Mouse (Mus musculus): ENCODE data around the gene Ubp1. TPM values are rescaled to one million over a fixed set of nuclear protein-coding genes. Genes with fewer than 3 reads are reported as not detected.

The Ubp1 gene
- polyA plus RNA-seq, 1 experiment from 2014 or later: 14.7 TPM

DNA sequence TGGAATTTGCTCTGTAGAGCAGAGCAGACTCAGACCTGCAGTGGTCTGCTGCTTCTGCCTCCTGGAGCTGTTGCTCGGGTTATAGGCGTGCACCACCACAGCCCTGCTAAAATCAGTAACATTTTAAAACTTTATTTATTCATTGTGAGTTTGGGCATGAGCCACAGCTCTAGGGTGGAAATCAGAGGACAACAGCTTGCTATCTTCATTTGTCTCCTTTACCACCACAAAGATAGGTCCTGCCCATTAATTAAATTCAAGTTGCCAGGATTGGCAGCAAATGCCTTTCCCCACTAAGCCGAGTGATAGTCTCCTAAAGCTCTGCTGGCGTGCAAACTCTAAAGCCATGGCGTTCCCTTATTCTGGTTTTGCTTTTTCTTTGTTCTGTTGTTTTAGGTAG, 4.9 kb downstream of the Ubp1 start:
- peaks cover 6% of the 10 kb centered on the region for H3K4me1 ChIP-seq (replicated peaks; ENCODE audit: control insufficient read depth, insufficient read depth, low read length)
- no peak for ATAC-seq
- no peak overlapping the region for H3K4me3 ChIP-seq (ENCODE audit: low read depth, low read length)
- no peak overlapping the region for H3K9ac ChIP-seq (ENCODE audit: low read depth, low read length)
- H3K27ac ChIP-seq (ENCODE audit: low read depth, low read length): no peak overlapping the region
- no peak overlapping the region for H3K4me2 ChIP-seq (replicated peaks; ENCODE audit: low read depth)
- TF ChIP-seq CTCF (IDR thresholded peaks at IDR 0.05; ENCODE audit: low read depth): no peak
- H3K9me3 ChIP-seq (ENCODE audit: control insufficient read depth): no peaks in the 10 kb centered on the region
- no peaks in the 10 kb centered on the region for H3K27me3 ChIP-seq (replicated peaks; ENCODE audit: control insufficient read depth, insufficient read depth, low read length)
- WGBS: 80% methylated on average over 5 of the region's 5 CpGs
- H3K36me3 ChIP-seq (ENCODE audit: control insufficient read depth, insufficient read depth): no peaks in the 10 kb centered on the region

DNA sequence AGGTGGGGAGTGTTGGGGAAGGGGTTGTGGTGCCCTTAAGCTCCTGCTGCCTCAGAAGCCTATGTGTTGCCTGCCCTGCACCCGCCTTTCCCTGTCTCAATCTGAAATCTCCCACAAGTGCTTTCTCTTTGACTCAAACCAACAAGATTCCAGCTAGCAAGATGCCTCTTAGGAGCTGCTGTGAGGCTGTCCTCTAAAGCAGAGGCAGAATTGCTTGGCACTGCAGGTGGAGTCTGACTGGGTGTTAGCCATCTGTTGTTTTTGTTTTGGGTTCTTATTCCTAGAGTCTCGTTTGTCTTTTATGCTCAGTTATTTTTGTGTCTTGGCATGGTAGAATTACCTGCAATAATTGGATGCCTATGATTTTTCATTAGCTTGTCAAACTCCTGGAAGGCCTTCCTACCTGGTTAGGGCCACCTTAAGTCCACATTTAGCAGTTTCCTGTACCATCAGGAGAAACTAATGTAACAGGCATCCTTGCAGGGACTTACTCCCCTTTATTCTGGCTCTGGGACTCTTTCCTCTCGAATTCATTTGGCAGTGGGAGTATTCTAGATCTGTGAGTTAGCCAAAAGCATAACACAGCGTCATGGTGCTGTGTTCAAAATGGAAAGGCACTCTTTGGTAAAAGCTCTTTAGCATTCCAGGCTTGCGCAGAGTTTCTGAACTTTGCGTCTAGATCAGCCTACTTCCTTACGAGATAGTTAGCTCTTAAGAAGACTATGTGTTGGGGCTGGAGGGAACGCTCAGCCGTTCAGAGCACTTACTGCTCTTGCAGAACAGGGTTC, 8.5 kb downstream of the Ubp1 start:
- Histone ChIP-seq H3K9ac (ENCODE audit: low read depth, low read length) (no peak overlapping the region), H3K4me3 (ENCODE audit: low read depth, low read length) (no peak overlapping the region), H3K4me1 (replicated peaks; ENCODE audit: control insufficient read depth, insufficient read depth, low read length) (no peaks in the 10 kb centered on the region), H3K27me3 (replicated peaks; ENCODE audit: control insufficient read depth, insufficient read depth, low read length) (no peaks in the 10 kb centered on the region), H3K27ac (ENCODE audit: low read depth, low read length) (no peak overlapping the region), H3K9me3 (ENCODE audit: control insufficient read depth) (no peaks in the 10 kb centered on the region), H3K4me2 (replicated peaks; ENCODE audit: low read depth) (no peak overlapping the region), H3K36me3 (ENCODE audit: control insufficient read depth, insufficient read depth) (no peaks in the 10 kb centered on the region)
- 88% methylated on average over 9 of the region's 9 CpGs for WGBS
- TF ChIP-seq CTCF (IDR thresholded peaks at IDR 0.05; ENCODE audit: low read depth): no peak
- ATAC-seq: no peak

DNA sequence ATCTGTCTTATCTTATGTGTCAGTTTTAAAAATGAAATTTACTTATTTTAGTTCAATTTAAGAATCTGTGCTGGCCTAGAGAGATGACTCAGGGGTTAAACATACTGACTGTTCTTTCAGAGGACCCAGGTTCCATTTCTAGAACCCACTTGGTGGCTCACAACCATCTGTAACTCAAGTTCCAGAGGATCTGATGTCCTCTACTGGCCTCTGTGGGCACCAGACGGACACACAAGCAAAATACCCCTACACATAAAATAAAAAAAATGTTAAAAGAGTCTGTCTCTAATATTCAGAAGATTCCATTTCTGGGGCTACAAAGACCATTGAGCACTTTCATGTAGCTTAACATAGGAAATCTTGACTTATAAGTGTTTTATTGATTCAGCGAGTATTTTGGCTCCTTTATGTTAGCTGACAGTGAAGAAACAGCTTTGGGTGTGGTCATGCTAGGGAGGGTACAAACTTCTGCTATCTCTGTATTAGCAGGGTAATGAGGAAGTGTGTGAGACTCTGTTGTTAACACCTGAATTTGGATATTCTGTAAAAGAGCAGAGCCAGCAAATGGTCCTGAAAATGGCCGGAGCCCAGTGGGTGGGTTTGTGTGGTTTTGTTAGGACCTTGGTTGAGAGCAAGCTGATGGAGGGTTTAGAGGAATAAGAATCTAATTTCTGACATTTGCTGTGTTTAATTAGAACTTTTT, 10.5 kb downstream of the Ubp1 start:
- Histone ChIP-seq H3K4me1 (replicated peaks; ENCODE audit: control insufficient read depth, insufficient read depth, low read length) (no peaks in the 10 kb centered on the region), H3K27me3 (replicated peaks; ENCODE audit: control insufficient read depth, insufficient read depth, low read length) (no peaks in the 10 kb centered on the region), H3K4me2 (replicated peaks; ENCODE audit: low read depth) (no peak overlapping the region), H3K9ac (ENCODE audit: low read depth, low read length) (no peak overlapping the region), H3K27ac (ENCODE audit: low read depth, low read length) (no peak overlapping the region), H3K36me3 (ENCODE audit: control insufficient read depth, insufficient read depth) (0 out of 2 replicates have a peak, but pooled peaks cover 7% of the 10 kb centered on the region), H3K9me3 (ENCODE audit: control insufficient read depth) (no peaks in the 10 kb centered on the region), H3K4me3 (ENCODE audit: low read depth, low read length) (no peak overlapping the region)
- ATAC-seq: no peak
- peak; percentile 18; the same call in 1 of the 2 replicates for TF ChIP-seq CTCF (IDR thresholded peaks at IDR 0.05; ENCODE audit: low read depth)
- WGBS: 56% methylated on average over 3 of the region's 3 CpGs

- 97% methylated on average over 1 of the region's 1 CpGs for WGBS
- ATAC-seq: no peak
- no peak overlapping the region for H3K4me3 ChIP-seq (ENCODE audit: low read depth, low read length)
These were observed 12.6 kb downstream of the Ubp1 start for GRCm38 (mm10) chr9:113943372-113943771.

GRCm38 (mm10) chr9:113947216-113947615, 16.5 kb downstream of the Ubp1 start:
- no peak overlapping the region for H3K9ac ChIP-seq (ENCODE audit: low read depth, low read length)
- H3K36me3 ChIP-seq (ENCODE audit: control insufficient read depth, insufficient read depth): peaks cover 25% of the 10 kb centered on the region
- no peaks in the 10 kb centered on the region for H3K9me3 ChIP-seq (ENCODE audit: control insufficient read depth)
- no peak for ATAC-seq
- no peak overlapping the region for H3K4me3 ChIP-seq (ENCODE audit: low read depth, low read length)
- no peaks in the 10 kb centered on the region for H3K4me1 ChIP-seq (replicated peaks; ENCODE audit: control insufficient read depth, insufficient read depth, low read length)
- no peaks in the 10 kb centered on the region for H3K27me3 ChIP-seq (replicated peaks; ENCODE audit: control insufficient read depth, insufficient read depth, low read length)
- no peak overlapping the region for H3K27ac ChIP-seq (ENCODE audit: low read depth, low read length)
- no peak for TF ChIP-seq CTCF (IDR thresholded peaks at IDR 0.05; ENCODE audit: low read depth)
- H3K4me2 ChIP-seq (replicated peaks; ENCODE audit: low read depth): no peak overlapping the region
- 87% methylated on average over 1 of the region's 1 CpGs for WGBS

More at GRCm38 (mm10) chr9:113943372-113943771, 12.6 kb downstream of the Ubp1 start:
- no peak overlapping the region for H3K27ac ChIP-seq (ENCODE audit: low read depth, low read length)
- no peaks in the 10 kb centered on the region for H3K4me1 ChIP-seq (replicated peaks; ENCODE audit: control insufficient read depth, insufficient read depth, low read length)
- H3K27me3 ChIP-seq (replicated peaks; ENCODE audit: control insufficient read depth, insufficient read depth, low read length): no peaks in the 10 kb centered on the region
- no peak overlapping the region for H3K9ac ChIP-seq (ENCODE audit: low read depth, low read length)
- H3K36me3 ChIP-seq (ENCODE audit: control insufficient read depth, insufficient read depth): 0 out of 2 replicates have a peak, but pooled peaks cover 20% of the 10 kb centered on the region
- no peak for TF ChIP-seq CTCF (IDR thresholded peaks at IDR 0.05; ENCODE audit: low read depth)
- H3K9me3 ChIP-seq (ENCODE audit: control insufficient read depth): no peaks in the 10 kb centered on the region
- no peak overlapping the region for H3K4me2 ChIP-seq (replicated peaks; ENCODE audit: low read depth)

- Histone ChIP-seq H3K4me3 (ENCODE audit: low read depth, low read length) (no peak overlapping the region), H3K9ac (ENCODE audit: low read depth, low read length) (no peak overlapping the region), H3K9me3 (ENCODE audit: control insufficient read depth) (no peaks in the 10 kb centered on the region), H3K27me3 (replicated peaks; ENCODE audit: control insufficient read depth, insufficient read depth, low read length) (no peaks in the 10 kb centered on the region), H3K4me1 (replicated peaks; ENCODE audit: control insufficient read depth, insufficient read depth, low read length) (no peaks in the 10 kb centered on the region; the same call in none of the 2 replicates), H3K27ac (ENCODE audit: low read depth, low read length) (no peak overlapping the region), H3K36me3 (ENCODE audit: control insufficient read depth, insufficient read depth) (peaks cover 33% of the 10 kb centered on the region), H3K4me2 (replicated peaks; ENCODE audit: low read depth) (no peak overlapping the region)
- no peak for ATAC-seq
- 84% methylated on average over 4 of the region's 4 CpGs for WGBS
- TF ChIP-seq CTCF (IDR thresholded peaks at IDR 0.05; ENCODE audit: low read depth): no peak
These were observed 27.0 kb downstream of the Ubp1 start for GRCm38 (mm10) chr9:113957777-113958176.

Measured in intestine, postnatal 0 days (tissue).